8 mouse cellular contexts compared by ENCODE assay signal in genomic region chr10:85183619-85184018, GRCm38 (mm10). TPM values are rescaled to one million over a fixed set of nuclear protein-coding genes. Genes with fewer than 3 reads are reported as not detected.
DNase-seq lines count a peak whose midpoint lies in the region; ATAC-seq and TF ChIP-seq lines count a peak whose summit lies in the region.

No protein-coding gene starts in this region.

- intact Hi-C loops in heart, postnatal 25 days (cut with DNase I) = loop anchor here (2.0 to 5.0 kb wide), 2 partner anchors 29 to 1599 kb away; no protein-coding TSS in a partner anchor
- intact Hi-C loops in left cerebral cortex, postnatal 36 days (cut with DNase I) = no loop called here

- peak; percentile 81 for TF ChIP-seq CTCF in hindbrain, postnatal 0 days (IDR thresholded peaks at IDR 0.05; ENCODE audit: low read depth)

- H3K4me1 ChIP-seq in forebrain, embryonic 15.5 days = peaks cover 17% of the 10 kb centered on the region
- peaks cover 9% of the 10 kb centered on the region; the same call in 1 of the 2 replicates for H3K4me1 ChIP-seq in hindbrain, postnatal 0 days (ENCODE audit: insufficient read depth, low read length)
- H3K4me1 ChIP-seq in midbrain, embryonic 10.5 days = peaks cover 22% of the 10 kb centered on the region
- peaks cover 11% of the 10 kb centered on the region; the same call in 1 of the 2 replicates for H3K4me1 ChIP-seq in stomach, embryonic 15.5 days

- WGBS in forebrain, embryonic 15.5 days = 1% methylated on average over 11 of the region's 11 CpGs
- WGBS in hindbrain, postnatal 0 days = 0% methylated on average over 11 of the region's 11 CpGs
- 3% methylated on average over 11 of the region's 11 CpGs for WGBS in midbrain, embryonic 10.5 days
- WGBS in stomach, embryonic 15.5 days = 1% methylated on average over 11 of the region's 11 CpGs

- H3K27ac ChIP-seq in forebrain, embryonic 15.5 days (replicated peaks) = peak overlapping the region; percentile 73
- peak overlapping the region; percentile 49; the same call in 1 of the 2 replicates for H3K27ac ChIP-seq in hindbrain, postnatal 0 days
- H3K27ac ChIP-seq in midbrain, embryonic 10.5 days (replicated peaks) = 0 out of 2 replicates have a peak overlapping the region, but pooled peaks have one; percentile 4
- no peak overlapping the region for H3K27ac ChIP-seq in stomach, embryonic 15.5 days

- DNase-seq in heart, adult 11 months = peak; percentile 92
- DNase-seq in heart, postnatal 25 days (ENCODE audit: low spot score) = no peak
- DNase-seq in c-Kit-positive CD71-positive TER-119-positive erythroid progenitor cells, embryonic 14.5 days (ENCODE audit: low spot score) = peak; percentile 57
- DNase-seq in hindbrain, postnatal 0 days (ENCODE audit: low spot score) = peak; percentile 89
- peak; percentile 26 to 42 for DNase-seq in left cerebral cortex, postnatal 36 days (ENCODE audit: low spot score in 2 of 2)
- DNase-seq in midbrain, embryonic 10.5 days (ENCODE audit: low spot score) = peak; percentile 34

- peak overlapping the region; percentile 92 for H3K4me3 ChIP-seq in forebrain, embryonic 15.5 days
- peak overlapping the region; percentile 88 for H3K4me3 ChIP-seq in hindbrain, postnatal 0 days (ENCODE audit: low read length)
- peak overlapping the region; percentile 75 for H3K4me3 ChIP-seq in midbrain, embryonic 10.5 days
- H3K4me3 ChIP-seq in stomach, embryonic 15.5 days (replicated peaks) = peak overlapping the region; percentile 92

- H3K9ac ChIP-seq in forebrain, embryonic 15.5 days (replicated peaks) = peak overlapping the region; percentile 51
- H3K9ac ChIP-seq in hindbrain, postnatal 0 days (replicated peaks; ENCODE audit: low read length) = peak overlapping the region; percentile 51
- H3K9ac ChIP-seq in stomach, embryonic 15.5 days = peak overlapping the region; percentile 14; the same call in 1 of the 2 replicates

- no peaks in the 10 kb centered on the region for H3K36me3 ChIP-seq in forebrain, embryonic 15.5 days
- H3K36me3 ChIP-seq in hindbrain, postnatal 0 days (ENCODE audit: insufficient read depth, low read length) = no peaks in the 10 kb centered on the region
- H3K36me3 ChIP-seq in midbrain, embryonic 10.5 days = no peaks in the 10 kb centered on the region
- H3K36me3 ChIP-seq in stomach, embryonic 15.5 days = no peaks in the 10 kb centered on the region

- peak overlapping the region; percentile 97 for H3K4me2 ChIP-seq in forebrain, embryonic 15.5 days (replicated peaks)
- H3K4me2 ChIP-seq in hindbrain, postnatal 0 days (ENCODE audit: low read depth, low read length) = peak overlapping the region; percentile 91
- H3K4me2 ChIP-seq in stomach, embryonic 15.5 days = peak overlapping the region; percentile 99

- no peaks in the 10 kb centered on the region for H3K9me3 ChIP-seq in forebrain, embryonic 15.5 days
- H3K9me3 ChIP-seq in hindbrain, postnatal 0 days (ENCODE audit: low read length) = no peaks in the 10 kb centered on the region
- H3K9me3 ChIP-seq in midbrain, embryonic 10.5 days (replicated peaks) = no peaks in the 10 kb centered on the region
- H3K9me3 ChIP-seq in stomach, embryonic 15.5 days = no peaks in the 10 kb centered on the region

- H3K27me3 ChIP-seq in forebrain, embryonic 15.5 days = no peaks in the 10 kb centered on the region
- no peaks in the 10 kb centered on the region for H3K27me3 ChIP-seq in hindbrain, postnatal 0 days (ENCODE audit: insufficient read depth, low read length)
- no peaks in the 10 kb centered on the region for H3K27me3 ChIP-seq in midbrain, embryonic 10.5 days (ENCODE audit: low read depth, poor library complexity, severe bottlenecking)
- H3K27me3 ChIP-seq in stomach, embryonic 15.5 days (replicated peaks) = no peaks in the 10 kb centered on the region

- ATAC-seq in forebrain, embryonic 15.5 days (replicated peaks) = 0 out of 2 replicates have a peak, but pooled peaks have one; percentile 12
- no peak for ATAC-seq in hindbrain, postnatal 0 days
- ATAC-seq in stomach, embryonic 15.5 days (ENCODE audit: insufficient read depth, low FRiP score, low read depth) = no peak

RNA-seq across cellular contexts. Expression of gene Cry1, which starts 1.2 kb away (rescaled TPM):
- 10 to 100 TPM in 1 of 2 experiments, 1 to 10 TPM in 1; 9.6 to 16.0 TPM for total RNA-seq in heart, postnatal 25 days (2021)
- 30.7 and 35.3 TPM in 2 replicates for polyA plus RNA-seq in forebrain, embryonic 15.5 days (2015; fragmentation: Nextera tagmentation; extraction: Ambion mirVana)
- 14.6 and 16.3 TPM in 2 replicates for total RNA-seq in hindbrain, postnatal 0 days (2014; rRNA removed)
- polyA plus RNA-seq in hindbrain, postnatal 0 days (2015; fragmentation: Nextera tagmentation; extraction: Ambion mirVana) = 28.6 and 30.8 TPM in 2 replicates
- total RNA-seq in left cerebral cortex, postnatal 36 days (2021) = 10 to 100 TPM; 17.2 to 21.1 TPM
- 33.5 and 35.9 TPM in 2 replicates for polyA plus RNA-seq in midbrain, embryonic 10.5 days (2016; fragmentation: Nextera tagmentation; extraction: Ambion mirVana)
- polyA plus RNA-seq in stomach, embryonic 15.5 days (2015; fragmentation: Nextera tagmentation; extraction: Ambion mirVana) = 26.0 and 27.2 TPM in 2 replicates

RNA-seq across cellular contexts. Expression of gene Mterf2, which starts 55.8 kb away (rescaled TPM):
- 10 to 100 TPM; 21.5 to 24.3 TPM for total RNA-seq in heart, postnatal 25 days (2021)
- 24.2 and 26.0 TPM in 2 replicates for polyA plus RNA-seq in forebrain, embryonic 15.5 days (2015; fragmentation: Nextera tagmentation; extraction: Ambion mirVana)
- total RNA-seq in hindbrain, postnatal 0 days (2014; rRNA removed) = 9.8 and 16.3 TPM in 2 replicates
- 20.0 and 22.8 TPM in 2 replicates for polyA plus RNA-seq in hindbrain, postnatal 0 days (2015; fragmentation: Nextera tagmentation; extraction: Ambion mirVana)
- 10 to 100 TPM; 14.0 to 14.8 TPM for total RNA-seq in left cerebral cortex, postnatal 36 days (2021)
- 24.8 and 30.6 TPM in 2 replicates for polyA plus RNA-seq in midbrain, embryonic 10.5 days (2016; fragmentation: Nextera tagmentation; extraction: Ambion mirVana)
- polyA plus RNA-seq in stomach, embryonic 15.5 days (2015; fragmentation: Nextera tagmentation; extraction: Ambion mirVana) = 9.8 and 12.9 TPM in 2 replicates
